Mouse (Mus musculus) adrenal gland, postnatal 4 days (tissue): ENCODE data around the gene Slco3a1. TPM values are rescaled to one million over a fixed set of nuclear protein-coding genes. Genes with fewer than 3 reads are reported as not detected.

Experiments
- DNase-seq, 2 experiments: peaks; one replicate each; pipeline ENCODE4 v3.0.0; 2021 to 2022; ENCODE audit warnings: low spot score in 2 of 2, mixed read lengths in 2 of 2
- total RNA-seq, 2 experiments: library from RNA; stranded (reverse); gene quantifications; 2 replicates each; pipeline ENCODE4 v1.2.3; 2021

Slco3a1 gene
- total RNA-seq, 2 experiments from 2014 or later, result 29.4 to 37.4 TPM

- no peak for DNase-seq
Observed at GRCm38 (mm10) chr7:74354527-74355256, 199.9 kb downstream of the Slco3a1 start.

- DNase-seq, result no peak
Observed at GRCm38 (mm10) chr7:74353707-74354468, 200.7 kb downstream of the Slco3a1 start.

- DNase-seq, result no peak
Observed at GRCm38 (mm10) chr7:74353240-74353639, 201.3 kb downstream of the Slco3a1 start.

GRCm38 (mm10) chr7:74348318-74348890 is 206.2 kb downstream of the Slco3a1 start:
- DNase-seq, result no peak

- DNase-seq, result no peak
Observed at GRCm38 (mm10) chr7:74347026-74347425, 207.6 kb downstream of the Slco3a1 start.

- no peak for DNase-seq
Observed at GRCm38 (mm10) chr7:74346451-74346850, 208.1 kb downstream of the Slco3a1 start.

GRCm38 (mm10) chr7:74341149-74341805 is 213.3 kb downstream of the Slco3a1 start:
- no peak for DNase-seq

- DNase-seq, result no peak
Observed at GRCm38 (mm10) chr7:74340419-74340954, 214.1 kb downstream of the Slco3a1 start.

GRCm38 (mm10) chr7:74337677-74338420 is 216.7 kb downstream of the Slco3a1 start:
- no peak for DNase-seq

- DNase-seq, result no peak
Observed at GRCm38 (mm10) chr7:74332323-74332722, 222.3 kb downstream of the Slco3a1 start.

GRCm38 (mm10) chr7:74330858-74331726 is 223.5 kb downstream of the Slco3a1 start:
- DNase-seq, result no peak

GRCm38 (mm10) chr7:74330117-74330857 is 224.3 kb downstream of the Slco3a1 start:
- no peak for DNase-seq

GRCm38 (mm10) chr7:74329004-74329403 is 225.6 kb downstream of the Slco3a1 start:
- no peak for DNase-seq

GRCm38 (mm10) chr7:74327716-74328115 is 226.9 kb downstream of the Slco3a1 start:
- no peak for DNase-seq

GRCm38 (mm10) chr7:74325052-74325451 is 229.5 kb downstream of the Slco3a1 start:
- no peak for DNase-seq

- no peak for DNase-seq
Observed at GRCm38 (mm10) chr7:74323683-74324082, 230.9 kb downstream of the Slco3a1 start.

GRCm38 (mm10) chr7:74323194-74323593 is 231.4 kb downstream of the Slco3a1 start:
- DNase-seq, result no peak

- no peak for DNase-seq
Observed at GRCm38 (mm10) chr7:74320635-74321034, 233.9 kb downstream of the Slco3a1 start.
